Mouse (Mus musculus) lung, postnatal 0 days (tissue): ENCODE data around the gene Ech1.

Experiments used
- CTCF ChIP-seq: IDR thresholded peaks from 2 replicates; pipeline ENCODE4 v1.5.1; 2016; ENCODE audit warnings: antibody characterized with exemption, mild to moderate bottlenecking
- EP300 ChIP-seq: IDR thresholded peaks from 2 replicates; pipeline ENCODE4 v1.6.1; 2016; ENCODE audit warnings: antibody characterized with exemption, mild to moderate bottlenecking, control low read depth

GRCm38 (mm10) chr7:28781261-28781663 is 43.8 kb upstream of the Ech1 start:
- TF ChIP-seq CTCF, result no peak
- TF ChIP-seq EP300, result no peak
